ENCODE assay signal across 42 mouse cellular contexts in genomic region chr13:41105541-41105940, GRCm38 (mm10). TPM values are rescaled to one million over a fixed set of nuclear protein-coding genes. Genes with fewer than 3 reads are reported as not detected.
"Had no signal": no experiment of that assay in that cellular context is flagged by ENCODE, and none has a peak within 500 bp of the region (broad histone marks: within the 10 kb centered on the region; RNA-seq: fewer than 3 reads in every experiment).

No protein-coding gene starts in this region.

- H3K27ac ChIP-seq: heart, embryonic 10.5 days; hindbrain, embryonic 10.5 days; hindbrain, embryonic 12.5 days; hindbrain, embryonic 15.5 days; hindbrain, postnatal 0 days; limb, embryonic 13.5 days; limb, embryonic 15.5 days; liver, embryonic 14.5 days had no signal

- H3K4me2 ChIP-seq: heart, embryonic 12.5 days; hindbrain, embryonic 12.5 days; hindbrain, embryonic 15.5 days; limb, embryonic 13.5 days; limb, embryonic 15.5 days; liver, embryonic 12.5 days had no signal

- H3K4me3 ChIP-seq: heart, embryonic 10.5 days; heart, embryonic 12.5 days; hindbrain, embryonic 10.5 days; hindbrain, embryonic 12.5 days; hindbrain, embryonic 15.5 days; limb, embryonic 13.5 days; limb, embryonic 15.5 days; liver, embryonic 12.5 days had no signal

- H3K27me3 ChIP-seq: hindbrain, embryonic 15.5 days; limb, embryonic 15.5 days had no signal

- ATAC-seq: hindbrain, postnatal 0 days; intestine, embryonic 16.5 days; liver, embryonic 12.5 days had no signal

- H3K4me1 ChIP-seq: heart, embryonic 10.5 days; heart, embryonic 12.5 days; hindbrain, embryonic 10.5 days; hindbrain, embryonic 12.5 days; hindbrain, embryonic 15.5 days; limb, embryonic 13.5 days; limb, embryonic 15.5 days had no signal

- H3K9me3 ChIP-seq: heart, embryonic 10.5 days; hindbrain, embryonic 10.5 days; hindbrain, embryonic 12.5 days; hindbrain, embryonic 15.5 days; limb, embryonic 13.5 days; limb, embryonic 15.5 days; liver, embryonic 12.5 days had no signal

- DNase-seq: gastrocnemius, postnatal 14 days; gastrocnemius, postnatal 36 days; heart, adult 18-20 months; heart, postnatal 10 days; heart, postnatal 4 days; kidney, adult 11 months; kidney, adult 2 months; kidney, adult 9 months; kidney, postnatal 10 days; kidney, postnatal 25 days; kidney, postnatal 4 days; layer of hippocampus, adult 9-11 months; layer of hippocampus, postnatal 36 days; left cerebral cortex, postnatal 4 days had no signal

- H3K9ac ChIP-seq: heart, embryonic 12.5 days; hindbrain, embryonic 12.5 days; hindbrain, embryonic 15.5 days; limb, embryonic 13.5 days; limb, embryonic 15.5 days; liver, embryonic 12.5 days; liver, embryonic 14.5 days had no signal

- H3K36me3 ChIP-seq: heart, embryonic 10.5 days; heart, embryonic 12.5 days; hindbrain, embryonic 10.5 days; hindbrain, embryonic 12.5 days; hindbrain, embryonic 15.5 days; limb, embryonic 13.5 days; limb, embryonic 15.5 days; liver, embryonic 12.5 days had no signal

RNA-seq across cellular contexts. Expression of gene Gcm2, which starts 5.3 kb away (rescaled TPM):
- total RNA-seq: gastrocnemius, adult 18-20 months; gastrocnemius, adult 8-10 months; gastrocnemius, postnatal 14 days; gastrocnemius, postnatal 36 days; heart, adult 18-20 months; heart, adult 8-10 months; heart, postnatal 10 days; heart, postnatal 25 days; heart, postnatal 4 days; hindbrain, postnatal 0 days; layer of hippocampus, adult 8-10 months; layer of hippocampus, postnatal 14 days; layer of hippocampus, postnatal 36 days; left cerebral cortex, adult 18-20 months; left cerebral cortex, adult 8-10 months; left cerebral cortex, postnatal 10 days; left cerebral cortex, postnatal 25 days; left cerebral cortex, postnatal 4 days; liver, adult 2 months had no signal
- polyA plus RNA-seq: gonadal fat pad, adult 2 months; heart, embryonic 12.5 days; heart, embryonic 14.5 days; heart, embryonic 16.5 days; hindbrain, embryonic 10.5 days; hindbrain, embryonic 12.5 days; hindbrain, embryonic 15.5 days; hindbrain, postnatal 0 days; intestine, embryonic 14.5 days; intestine, embryonic 16.5 days; kidney, adult 2 months; kidney, embryonic 16.5 days; limb, embryonic 11.5 days; limb, embryonic 13.5 days; limb, embryonic 15.5 days; liver, adult 2 months; liver, embryonic 12.5 days; liver, embryonic 14.5 days had no signal

RNA-seq across cellular contexts. Expression of gene Sycp2l, which starts 8.6 kb away (rescaled TPM):
- total RNA-seq: gastrocnemius, adult 18-20 months; gastrocnemius, adult 8-10 months; gastrocnemius, postnatal 14 days; gastrocnemius, postnatal 36 days; heart, adult 18-20 months; heart, adult 8-10 months; heart, postnatal 10 days; heart, postnatal 25 days; heart, postnatal 4 days; hindbrain, postnatal 0 days; layer of hippocampus, postnatal 36 days; liver, adult 2 months had no signal
- polyA plus RNA-seq: gonadal fat pad, adult 2 months; heart, embryonic 10.5 days; heart, embryonic 12.5 days; heart, embryonic 14.5 days; heart, embryonic 16.5 days; hindbrain, embryonic 10.5 days; hindbrain, embryonic 12.5 days; hindbrain, embryonic 15.5 days; kidney, adult 2 months; kidney, embryonic 16.5 days; limb, embryonic 11.5 days; limb, embryonic 13.5 days; limb, embryonic 15.5 days; liver, adult 2 months; liver, embryonic 12.5 days; liver, embryonic 14.5 days had no signal

RNA-seq across cellular contexts. Expression of gene Mak, which starts 26.0 kb away (rescaled TPM):
- total RNA-seq: gastrocnemius, adult 18-20 months; gastrocnemius, adult 8-10 months; gastrocnemius, postnatal 14 days; gastrocnemius, postnatal 36 days; heart, adult 8-10 months; heart, postnatal 10 days; heart, postnatal 25 days; heart, postnatal 4 days had no signal
- polyA plus RNA-seq: kidney, adult 2 months; liver, adult 2 months had no signal
